Mouse (Mus musculus): ENCODE data around the gene Ccr6.
A peak's percentile ranks its signal among the peaks of the same experiment; 100 is the strongest.

Ccr6 gene

GRCm38 (mm10) chr17:8285056-8285455 lies 49.2 kb downstream of the Ccr6 start:
- DNase-seq, result no peak

- no peak for DNase-seq
Observed at GRCm38 (mm10) chr17:8286987-8287386, 51.1 kb downstream of the Ccr6 start.

- peak; percentile 44 for DNase-seq
Observed at GRCm38 (mm10) chr17:8289993-8290679, 54.3 kb downstream of the Ccr6 start.

GRCm38 (mm10) chr17:8290736-8291135 lies 54.9 kb downstream of the Ccr6 start:
- no peak for DNase-seq

- DNase-seq, result no peak
Observed at GRCm38 (mm10) chr17:8295825-8296224, 60.0 kb downstream of the Ccr6 start.

- DNase-seq, result no peak
Observed at GRCm38 (mm10) chr17:8296313-8296844, 60.5 kb downstream of the Ccr6 start.

- DNase-seq, result no peak
Observed at GRCm38 (mm10) chr17:8297746-8298145, 61.9 kb downstream of the Ccr6 start.

- DNase-seq, result no peak
Observed at GRCm38 (mm10) chr17:8298281-8298680, 62.4 kb downstream of the Ccr6 start.

- no peak for DNase-seq
Observed at GRCm38 (mm10) chr17:8299524-8299923, 63.7 kb downstream of the Ccr6 start.

GRCm38 (mm10) chr17:8301515-8301914 lies 65.7 kb downstream of the Ccr6 start:
- no peak for DNase-seq

- DNase-seq, result no peak
Observed at GRCm38 (mm10) chr17:8302772-8303438, 67.1 kb downstream of the Ccr6 start.

- DNase-seq, result no peak
Observed at GRCm38 (mm10) chr17:8303671-8304070, 67.8 kb downstream of the Ccr6 start.

GRCm38 (mm10) chr17:8305801-8306200 lies 70.0 kb downstream of the Ccr6 start:
- peak; percentile 14 for DNase-seq
